25 mouse cellular contexts compared by ENCODE assay signal in genomic region chr4:52859136-52859535, GRCm38 (mm10). TPM values are rescaled to one million over a fixed set of nuclear protein-coding genes. Genes with fewer than 3 reads are reported as not detected.
"Had no signal": no experiment of that assay in that cellular context is flagged by ENCODE, and none has a peak within 500 bp of the region (broad histone marks: within the 10 kb centered on the region; RNA-seq: fewer than 3 reads in every experiment).

Gene Olfr273, minus strand, starts transcription at chr4:52859236.

- DNase-seq: retina, postnatal 1 day; right cerebral cortex, adult 18-20 months; right cerebral cortex, postnatal 14 days; right cerebral cortex, postnatal 25 days; right cerebral cortex, postnatal 4 days; spleen, adult 18-20 months; thymus, adult 18-20 months; thymus, adult 2 months; thymus, postnatal 14 days; thymus, postnatal 25 days; thymus, postnatal 36 days; thymus, postnatal 4 days had no signal

RNA-seq across cellular contexts. Expression of gene Olfr273, which starts in this region (rescaled TPM):
- polyA plus RNA-seq: neural tube, embryonic 12.5 days; neural tube, embryonic 13.5 days; neural tube, embryonic 14.5 days; neural tube, embryonic 15.5 days; small intestine, adult 2 months; spleen, adult 2 months; stomach, embryonic 14.5 days; stomach, embryonic 15.5 days; stomach, embryonic 16.5 days; stomach, postnatal 0 days; testis, adult 2 months; thymus, adult 2 months; thymus, postnatal 0 days; urinary bladder, adult 2 months had no signal
